Mouse (Mus musculus) hindbrain, embryonic 15.5 days (tissue): Measurements from ENCODE around the gene Vmn2r34. TPM values are rescaled to one million over a fixed set of nuclear protein-coding genes. Genes with fewer than 3 reads are reported as not detected.
"Not testable (repeated sequence)": the region's sequence is repeated elsewhere in the genome, so short reads cannot be mapped to it uniquely, and the experiment has no call there.

Experiments used
- ATAC-seq: fragments of 200-750 bp; cut with Nextera tagmentation; 2 replicates; pipeline ENCODE4 v1.8.0; 2017; ENCODE audit warnings: low read depth, moderate number of reproducible peaks, moderate TSS enrichment; ENCODE audit not compliant: low FRiP score
- H3K27ac ChIP-seq: fragments of 300-500 bp; sonication (generic); replicated peaks from 2 replicates; pipeline ENCODE4 v1.5.1; 2015; ENCODE audit warnings: mild to moderate bottlenecking, inconsistent platforms
- H3K27me3 ChIP-seq: fragments of 300-500 bp; sonication (generic); 2 replicates; pipeline ENCODE4 v1.6.1; 2015; ENCODE audit warnings: control low read depth, inconsistent platforms
- H3K36me3 ChIP-seq: fragments of 300-500 bp; sonication (generic); 2 replicates; pipeline ENCODE4 v1.6.1; 2015; ENCODE audit warnings: control low read depth, inconsistent platforms
- H3K4me1 ChIP-seq: fragments of 300-500 bp; sonication (generic); replicated peaks from 2 replicates; pipeline ENCODE4 v1.6.1; 2015; ENCODE audit warnings: control low read depth, inconsistent platforms
- H3K4me2 ChIP-seq: fragments of 300-500 bp; sonication (generic); 2 replicates; pipeline ENCODE4 v1.6.1; 2015; ENCODE audit warnings: moderate library complexity, mild to moderate bottlenecking, inconsistent platforms
- H3K4me3 ChIP-seq: fragments of 300-500 bp; sonication (generic); 2 replicates; pipeline ENCODE4 v1.5.1; 2015; ENCODE audit warnings: mild to moderate bottlenecking, inconsistent platforms
- H3K9ac ChIP-seq: fragments of 300-500 bp; sonication (generic); 2 replicates; pipeline ENCODE4 v1.6.1; 2015; ENCODE audit warnings: inconsistent platforms
- H3K9me3 ChIP-seq: fragments of 300-500 bp; sonication (generic); 2 replicates; pipeline ENCODE4 v1.6.1; 2016; ENCODE audit warnings: control low read depth, inconsistent platforms
- WGBS: fragments of 180-500 bp; shearing (Covaris S2); methylation state at CpG from one replicate; pipeline ENCODE4 v1.1.7; 2015; 5-methylcytosine and 5-hydroxymethylcytosine counted together
- polyA plus RNA-seq: library from polyadenylated mRNA; unstranded; fragments of >200 nt; fragmentation: Nextera tagmentation; extraction: Ambion mirVana; gene quantifications from 2 replicates; pipeline ENCODE4 v1.2.1, GENCODE M21; 2015

Vmn2r34 gene
- polyA plus RNA-seq: not detected in 2 replicates

GRCm38 (mm10) chr7:7689413-7689812 lies at the start of gene Vmn2r34:
Vmn2r34 (minus strand) TSS chr7:7689513.
- 57% methylated on average over 2 of the region's 2 CpGs for WGBS
- H3K4me1 ChIP-seq, H3K4me2 ChIP-seq, H3K27me3 ChIP-seq, H3K9ac ChIP-seq, H3K36me3 ChIP-seq, H3K27ac ChIP-seq, ATAC-seq, H3K9me3 ChIP-seq, H3K4me3 ChIP-seq: not testable (repeated sequence)

GRCm38 (mm10) chr7:7674032-7674431 lies 15.3 kb downstream of the Vmn2r34 start:
- 82% methylated on average over 2 of the region's 2 CpGs for WGBS
- ATAC-seq, H3K4me3 ChIP-seq, H3K4me1 ChIP-seq, H3K4me2 ChIP-seq, H3K27ac ChIP-seq, H3K9ac ChIP-seq, H3K27me3 ChIP-seq, H3K9me3 ChIP-seq, H3K36me3 ChIP-seq: not testable (repeated sequence)

Other genes with a start within 250 kb of the Vmn2r34 start
- gene Vmn2r32, start 209.5 kb downstream of the Vmn2r34 start, polyA plus RNA-seq: not detected in 2 replicates
- gene Vmn2r33, start 122.7 kb downstream of the Vmn2r34 start, polyA plus RNA-seq: not detected in 2 replicates
- gene Vmn2r35, start 130.4 kb upstream of the Vmn2r34 start, polyA plus RNA-seq: not detected in 2 replicates
- not detected in 2 replicates for gene Vmn2r36, start 213.0 kb upstream of the Vmn2r34 start, polyA plus RNA-seq